Comparison of ENCODE assay signal across 29 mouse cellular contexts in the genomic region with DNA sequence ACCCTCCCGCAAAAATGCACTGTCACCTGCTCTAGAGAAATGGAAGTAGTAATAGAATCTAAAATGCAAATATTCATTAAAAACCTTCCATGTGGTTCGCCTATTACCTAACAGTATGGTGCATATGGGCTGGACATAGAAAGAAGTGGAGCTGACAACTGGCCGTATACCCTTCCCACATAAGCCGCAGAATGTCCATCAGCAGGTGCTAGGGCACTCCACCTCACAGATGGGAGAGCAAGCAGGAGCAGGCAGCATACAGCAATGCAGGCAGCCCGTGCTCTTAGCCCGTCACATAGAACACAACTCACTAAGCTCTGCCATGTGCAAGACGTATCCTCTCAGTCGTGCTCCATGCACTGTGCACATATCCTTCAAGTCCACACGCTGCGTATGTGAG.
"Had no signal": no experiment of that assay in that cellular context is flagged by ENCODE, and none has a peak within 500 bp of the region (broad histone marks: within the 10 kb centered on the region; RNA-seq: fewer than 3 reads in every experiment).

No protein-coding gene starts in this region.

- H3K36me3 ChIP-seq: limb, embryonic 10.5 days; liver, embryonic 15.5 days; midbrain, embryonic 10.5 days; midbrain, embryonic 12.5 days; neural tube, embryonic 12.5 days had no signal

- H3K27ac ChIP-seq: left cerebral cortex, adult 2 months; limb, embryonic 10.5 days; limb, embryonic 12.5 days; limb, embryonic 13.5 days; limb, embryonic 15.5 days; liver, embryonic 12.5 days; liver, embryonic 14.5 days; liver, embryonic 15.5 days; lung, embryonic 15.5 days; midbrain, embryonic 10.5 days; midbrain, embryonic 12.5 days; midbrain, embryonic 13.5 days; midbrain, embryonic 15.5 days; neural tube, embryonic 12.5 days; neural tube, embryonic 13.5 days had no signal

- H3K4me3 ChIP-seq: left cerebral cortex, adult 2 months; limb, embryonic 10.5 days; limb, embryonic 12.5 days; limb, embryonic 13.5 days; limb, embryonic 15.5 days; liver, embryonic 12.5 days; liver, embryonic 15.5 days; lung, embryonic 15.5 days; midbrain, embryonic 10.5 days; midbrain, embryonic 12.5 days; midbrain, embryonic 13.5 days; midbrain, embryonic 15.5 days; neural tube, embryonic 12.5 days; neural tube, embryonic 13.5 days had no signal

- H3K9me3 ChIP-seq: limb, embryonic 10.5 days; limb, embryonic 12.5 days; limb, embryonic 15.5 days; liver, embryonic 12.5 days; liver, embryonic 15.5 days; lung, embryonic 15.5 days; midbrain, embryonic 10.5 days; midbrain, embryonic 12.5 days; midbrain, embryonic 13.5 days; midbrain, embryonic 15.5 days; neural tube, embryonic 12.5 days; neural tube, embryonic 13.5 days had no signal

- ATAC-seq: liver, embryonic 12.5 days; liver, postnatal 0 days; lung, postnatal 0 days; midbrain, embryonic 13.5 days; midbrain, embryonic 15.5 days; midbrain, embryonic 16.5 days had no signal

- H3K4me1 ChIP-seq: limb, embryonic 12.5 days; limb, embryonic 13.5 days; limb, embryonic 15.5 days; lung, embryonic 15.5 days; midbrain, embryonic 10.5 days; midbrain, embryonic 12.5 days; midbrain, embryonic 13.5 days; neural tube, embryonic 12.5 days; neural tube, embryonic 13.5 days had no signal

- H3K27me3 ChIP-seq: limb, embryonic 12.5 days; limb, embryonic 13.5 days; limb, embryonic 15.5 days; liver, embryonic 12.5 days; liver, embryonic 15.5 days; lung, embryonic 15.5 days; midbrain, embryonic 12.5 days; midbrain, embryonic 13.5 days; midbrain, embryonic 15.5 days; neural tube, embryonic 12.5 days; neural tube, embryonic 13.5 days had no signal

- H3K4me2 ChIP-seq: limb, embryonic 12.5 days; limb, embryonic 13.5 days; limb, embryonic 15.5 days; liver, embryonic 12.5 days; liver, embryonic 15.5 days; lung, embryonic 14.5 days; lung, embryonic 15.5 days; midbrain, embryonic 11.5 days; midbrain, embryonic 12.5 days; midbrain, embryonic 13.5 days; midbrain, embryonic 15.5 days; neural tube, embryonic 12.5 days; neural tube, embryonic 13.5 days had no signal

- H3K9ac ChIP-seq: limb, embryonic 12.5 days; limb, embryonic 13.5 days; limb, embryonic 15.5 days; liver, embryonic 12.5 days; liver, embryonic 14.5 days; liver, embryonic 15.5 days; liver, postnatal 0 days; lung, embryonic 14.5 days; lung, embryonic 15.5 days; midbrain, embryonic 12.5 days; midbrain, embryonic 13.5 days; midbrain, embryonic 15.5 days; neural tube, embryonic 12.5 days; neural tube, embryonic 13.5 days had no signal

- DNase-seq: left cerebral cortex, postnatal 4 days; liver; liver, postnatal 0 days; lung, adult 18-20 months; lung, adult 2 months; lung, embryonic 14.5 days; lung, postnatal 10 days; lung, postnatal 14 days; lung, postnatal 36 days; lung, postnatal 4 days; midbrain, embryonic 14.5 days had no signal
